12 mouse cellular contexts compared by ENCODE assay signal in genomic region chr10:95317581-95318391, GRCm38 (mm10). TPM values are rescaled to one million over a fixed set of nuclear protein-coding genes. Genes with fewer than 3 reads are reported as not detected.
DNase-seq lines count a peak whose midpoint lies in the region; ATAC-seq lines count a peak whose summit lies in the region.
"Had no signal": no experiment of that assay in that cellular context is flagged by ENCODE, and none has a peak within 500 bp of the region (broad histone marks: within the 10 kb centered on the region; RNA-seq: fewer than 3 reads in every experiment).

No protein-coding gene starts in this region.

- ATAC-seq in forebrain, embryonic 11.5 days (replicated peaks; ENCODE audit: low FRiP score): no peak
- no peak for ATAC-seq in forebrain, embryonic 13.5 days
- 0 out of 2 replicates have a peak, but pooled peaks have one; percentile 48 for ATAC-seq in heart, embryonic 14.5 days (ENCODE audit: insufficient number of reproducible peaks, insufficient read depth, low FRiP score, low read depth)
- ATAC-seq: hindbrain, embryonic 16.5 days had no signal

- H3K4me3 ChIP-seq in forebrain, embryonic 11.5 days (ENCODE audit: low read depth, low read length): no peak overlapping the region
- no peak overlapping the region for H3K4me3 ChIP-seq in forebrain, embryonic 13.5 days
- H3K4me3 ChIP-seq in heart, embryonic 14.5 days (ENCODE audit: control insufficient read depth in 1 of 2, insufficient read depth in 1 of 2, low read depth in 1 of 2, low read length in 2 of 2): no peak overlapping the region
- H3K4me3 ChIP-seq: forebrain, embryonic 10.5 days had no signal

- no peaks in the 10 kb centered on the region for H3K4me1 ChIP-seq in forebrain, embryonic 11.5 days (replicated peaks; ENCODE audit: control insufficient read depth, insufficient read depth, low read length)
- peaks cover 17% of the 10 kb centered on the region for H3K4me1 ChIP-seq in forebrain, embryonic 13.5 days
- H3K4me1 ChIP-seq in heart, embryonic 14.5 days (ENCODE audit: control insufficient read depth in 2 of 2, insufficient read depth in 2 of 2, low read length in 2 of 2): peaks cover 36 to 51% of the 10 kb centered on the region in 2 experiments

- H3K4me2 ChIP-seq in forebrain, embryonic 11.5 days (ENCODE audit: low read depth, low read length, severe bottlenecking): no peak overlapping the region
- H3K4me2 ChIP-seq in forebrain, embryonic 13.5 days: no peak overlapping the region
- 0 out of 2 replicates have a peak overlapping the region, but pooled peaks have one; percentile 16 for H3K4me2 ChIP-seq in heart, embryonic 14.5 days (ENCODE audit: low read length)
- H3K4me2 ChIP-seq: midbrain, embryonic 11.5 days had no signal

- H3K36me3 ChIP-seq in forebrain, embryonic 11.5 days (ENCODE audit: control insufficient read depth, insufficient read depth, low read length): no peaks in the 10 kb centered on the region
- no peaks in the 10 kb centered on the region for H3K36me3 ChIP-seq in forebrain, embryonic 13.5 days (ENCODE audit: poor library complexity, severe bottlenecking)
- no peaks in the 10 kb centered on the region for H3K36me3 ChIP-seq in heart, embryonic 14.5 days (ENCODE audit: control insufficient read depth, insufficient read depth, low read length)
- H3K36me3 ChIP-seq: forebrain, embryonic 10.5 days had no signal

- WGBS in forebrain, embryonic 11.5 days: 91% methylated on average over 21 of the region's 21 CpGs
- 95% methylated on average over 21 of the region's 21 CpGs for WGBS in forebrain, embryonic 13.5 days
- 78% methylated on average over 21 of the region's 21 CpGs for WGBS in heart, embryonic 14.5 days

- H3K27ac ChIP-seq in forebrain, embryonic 11.5 days (ENCODE audit: low read depth, low read length): no peak overlapping the region
- no peak overlapping the region for H3K27ac ChIP-seq in forebrain, embryonic 13.5 days
- H3K27ac ChIP-seq in heart, embryonic 14.5 days (replicated peaks in 1 of 2; ENCODE audit: control insufficient read depth in 1 of 2, insufficient read depth in 1 of 2, low read depth in 2 of 2, low read length in 2 of 2): peak overlapping the region; percentile 31 to 40
- H3K27ac ChIP-seq: forebrain, embryonic 10.5 days had no signal

- peaks cover 2% of the 10 kb centered on the region; the same call in 1 of the 2 replicates for H3K27me3 ChIP-seq in forebrain, embryonic 11.5 days (ENCODE audit: control insufficient read depth, insufficient read depth, low read length)
- 0 out of 2 replicates have a peak, but pooled peaks cover 3% of the 10 kb centered on the region for H3K27me3 ChIP-seq in forebrain, embryonic 13.5 days
- no peaks in the 10 kb centered on the region for H3K27me3 ChIP-seq in heart, embryonic 14.5 days (ENCODE audit: control insufficient read depth, insufficient read depth, low read length)

- DNase-seq in forebrain, embryonic 11.5 days (ENCODE audit: low spot score): peak; percentile 44
- peak; percentile 22 for DNase-seq in urinary bladder, postnatal 14 days (ENCODE audit: low spot score)
- DNase-seq in urinary bladder, postnatal 10 days (ENCODE audit: low spot score): no peak
- DNase-seq in testis, postnatal 14 days (ENCODE audit: low spot score): peak; percentile 38
- no peak for DNase-seq in left cerebral cortex, postnatal 4 days
- DNase-seq in spleen, postnatal 4 days (ENCODE audit: low spot score in 2 of 2): no peak
- DNase-seq: embryo, embryonic 11 days had no signal

- H3K9me3 ChIP-seq in forebrain, embryonic 11.5 days (ENCODE audit: control insufficient read depth, low read length): no peaks in the 10 kb centered on the region
- no peaks in the 10 kb centered on the region for H3K9me3 ChIP-seq in forebrain, embryonic 13.5 days (replicated peaks)
- H3K9me3 ChIP-seq in heart, embryonic 14.5 days (ENCODE audit: control insufficient read depth, low read length): no peaks in the 10 kb centered on the region
- H3K9me3 ChIP-seq: forebrain, embryonic 10.5 days had no signal

- no peak overlapping the region for H3K9ac ChIP-seq in forebrain, embryonic 11.5 days (ENCODE audit: low read length)
- no peak overlapping the region for H3K9ac ChIP-seq in forebrain, embryonic 13.5 days
- peak overlapping the region; percentile 39; the same call in 1 of the 2 replicates for H3K9ac ChIP-seq in heart, embryonic 14.5 days (ENCODE audit: low read length)

- intact Hi-C loops in left cerebral cortex, postnatal 4 days (cut with DNase I): loop anchor here (10.0 kb wide), 1 partner anchor 313 kb away; no protein-coding TSS in a partner anchor

RNA-seq across cellular contexts. Expression of gene Cradd, which starts 6.1 kb away (rescaled TPM):
- 15.7 and 16.6 TPM in 2 replicates for polyA plus RNA-seq in forebrain, embryonic 11.5 days (2014; fragmentation: Nextera tagmentation; extraction: Ambion mirVana)
- polyA plus RNA-seq in forebrain, embryonic 13.5 days (2015; fragmentation: Nextera tagmentation; extraction: Ambion mirVana): 11.3 and 12.5 TPM in 2 replicates
- polyA plus RNA-seq in heart, embryonic 14.5 days (2014; fragmentation: Nextera tagmentation; extraction: Ambion mirVana): 11.0 and 12.3 TPM in 2 replicates
- 1 to 10 TPM; 7.4 TPM for total RNA-seq in left cerebral cortex, postnatal 4 days (2021)

Comparison
In these comparisons a context has a peak if more than half of its experiments do, and no peak if none do; other contexts are left out.
1. DNase-seq: peak in forebrain, embryonic 11.5 days (single experiment), urinary bladder, postnatal 14 days (single experiment) and testis, postnatal 14 days (single experiment); none in urinary bladder, postnatal 10 days (single experiment), left cerebral cortex, postnatal 4 days (single experiment) and spleen, postnatal 4 days (0 of 2).
2. H3K27ac ChIP-seq: peak in heart, embryonic 14.5 days (2 of 2); none in forebrain, embryonic 11.5 days (single experiment) and forebrain, embryonic 13.5 days (single experiment).